Mouse (Mus musculus): ENCODE results near the gene Olfr1446.

Gene Olfr1446

GRCm38 (mm10) chr19:12893424-12893823 is at the start of gene Olfr1446:
Gene Olfr1446 (minus strand): TSS chr19:12893524.
- no peak for DNase-seq

- no peak for DNase-seq
These were observed 37.2 kb upstream of the Olfr1446 start, which contains the start of gene Olfr1449 for GRCm38 (mm10) chr19:12930540-12930939. Gene Olfr1449 (plus strand): TSS chr19:12930840.

- no peak for DNase-seq
These were observed 31.0 kb upstream of the Olfr1446 start, which contains the start of gene Olfr1448 for GRCm38 (mm10) chr19:12924319-12924718. Gene Olfr1448 (minus strand): TSS chr19:12924419.

- DNase-seq = no peak
These were observed 10.3 kb upstream of the Olfr1446 start, which contains the start of gene Olfr1447 for GRCm38 (mm10) chr19:12903643-12904042. Gene Olfr1447 (minus strand): TSS chr19:12903743.

- no peak for DNase-seq
These were observed 9.8 kb downstream of the Olfr1446 start, which contains the start of gene Olfr1445 for GRCm38 (mm10) chr19:12883555-12883954. Gene Olfr1445 (plus strand): TSS chr19:12883855.

- no peak for DNase-seq
These were observed 36.3 kb downstream of the Olfr1446 start, which contains the start of gene Olfr1444 for GRCm38 (mm10) chr19:12856983-12857382. Gene Olfr1444 (plus strand): TSS chr19:12857283.

GRCm38 (mm10) chr19:12846382-12846781 is 46.9 kb downstream of the Olfr1446 start, which contains the start of gene Gm5244:
Gene Gm5244 (plus strand): TSS chr19:12846682.
- DNase-seq = no peak

GRCm38 (mm10) chr19:12838507-12838906 is 54.8 kb downstream of the Olfr1446 start:
- DNase-seq = no peak
